Mouse (Mus musculus): ENCODE measurements at regions not wholly inside any gene's neighbourhood (a gene's known extent, or its start where the extent isn't known, plus 50 kb on each side); places are given as distances from the start of the nearest gene placed in this dataset.

DNA sequence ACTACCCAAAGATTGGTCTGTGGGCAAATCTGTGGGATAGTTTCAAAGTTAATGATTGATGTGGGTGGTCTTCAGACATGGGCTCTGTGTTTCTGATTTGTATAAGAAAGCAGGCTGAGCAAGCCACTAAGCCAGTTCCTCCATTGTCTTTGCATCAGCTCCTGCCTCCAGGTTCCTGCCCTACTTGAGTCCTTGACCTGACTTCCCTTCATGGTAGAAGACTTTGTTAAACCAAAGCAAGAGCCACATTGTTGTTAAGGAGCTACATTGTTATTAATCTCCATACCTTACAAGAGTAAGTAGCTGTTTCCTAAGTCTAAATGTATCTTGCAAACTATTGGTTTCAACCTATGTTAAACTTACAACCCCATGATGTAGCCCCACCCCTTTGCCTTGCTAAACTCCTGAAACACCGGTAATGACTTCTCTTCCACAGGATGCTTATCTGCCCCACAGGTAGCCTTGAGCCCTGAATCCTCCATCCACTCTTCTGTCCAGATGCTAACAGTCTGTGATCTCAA, 136.5 kb upstream of the 4930535I16Rik start:
- no peak for TF ChIP-seq EP300 (IDR thresholded peaks at IDR 0.05)
- TF ChIP-seq CTCF (IDR thresholded peaks at IDR 0.05) = no peak

Data from lung, postnatal 0 days (tissue).